ENCODE assay signal across 18 mouse cellular contexts in genomic region chr3:121355569-121355968, GRCm38 (mm10).
DNase-seq lines count a peak whose midpoint lies in the region; ATAC-seq and TF ChIP-seq lines count a peak whose summit lies in the region.
"Had no signal": no experiment of that assay in that cellular context is flagged by ENCODE, and none has a peak within 500 bp of the region (broad histone marks: within the 10 kb centered on the region; RNA-seq: fewer than 3 reads in every experiment).

No protein-coding gene starts in this region.

- WGBS in kidney, adult 2 months: 87% methylated on average over 9 of the region's 9 CpGs
- WGBS in liver, adult 2 months: 83% methylated on average over 9 of the region's 9 CpGs
- whole genome bisulfite sequencing in liver, embryonic 12.5 days (ENCODE audit: insufficient replicate concordance): 80% methylated on average over 9 of the region's 9 CpGs

- no peaks in the 10 kb centered on the region for H3K4me1 ChIP-seq in kidney, adult 2 months (ENCODE audit: control insufficient read depth, insufficient read depth, low read length)
- H3K4me1 ChIP-seq in liver, adult 2 months (ENCODE audit: control insufficient read depth, insufficient read depth, low read length): no peaks in the 10 kb centered on the region
- no peaks in the 10 kb centered on the region; the same call in 1 of the 2 replicates for H3K4me1 ChIP-seq in liver, embryonic 12.5 days
- no peaks in the 10 kb centered on the region for H3K4me1 ChIP-seq in ES-Bruce4 (ENCODE audit: control insufficient read depth, insufficient read depth, low read length)
- H3K4me1 ChIP-seq: forebrain, embryonic 12.5 days had no signal

- no peak overlapping the region for H3K4me3 ChIP-seq in kidney, adult 2 months (ENCODE audit: insufficient read depth, low read depth, low read length)
- no peak overlapping the region for H3K4me3 ChIP-seq in liver, adult 2 months (ENCODE audit: insufficient read depth, low read depth, low read length)
- H3K4me3 ChIP-seq in liver, embryonic 12.5 days: no peak overlapping the region
- H3K4me3 ChIP-seq in ES-Bruce4 (ENCODE audit: low read depth, low read length): peak overlapping the region; percentile 31; the same call in 1 of the 2 replicates
- H3K4me3 ChIP-seq: embryonic facial prominence, embryonic 13.5 days; embryonic facial prominence, embryonic 15.5 days; erythroblast, embryonic 14.5 days; forebrain, embryonic 10.5 days; forebrain, embryonic 12.5 days had no signal

- H3K27me3 ChIP-seq in kidney, adult 2 months (replicated peaks; ENCODE audit: control insufficient read depth, insufficient read depth, low read length): no peaks in the 10 kb centered on the region
- H3K27me3 ChIP-seq in liver, adult 2 months (ENCODE audit: control insufficient read depth, insufficient read depth, low read length): no peaks in the 10 kb centered on the region
- H3K27me3 ChIP-seq in liver, embryonic 12.5 days (replicated peaks): no peaks in the 10 kb centered on the region
- no peaks in the 10 kb centered on the region for H3K27me3 ChIP-seq in ES-Bruce4 (ENCODE audit: control insufficient read depth, insufficient read depth, low read length, poor library complexity, severe bottlenecking)
- H3K27me3 ChIP-seq: embryonic facial prominence, embryonic 13.5 days; embryonic facial prominence, embryonic 15.5 days; forebrain, embryonic 12.5 days; Patski had no signal

- H3K4me2 ChIP-seq in liver, embryonic 12.5 days: no peak overlapping the region
- H3K4me2 ChIP-seq: embryonic facial prominence, embryonic 13.5 days; embryonic facial prominence, embryonic 15.5 days; forebrain, embryonic 12.5 days had no signal

- TF ChIP-seq POLR2A in kidney, adult 2 months (IDR thresholded peaks at IDR 0.05; ENCODE audit: low read depth, low read length): no peak
- TF ChIP-seq POLR2A in liver, adult 2 months (IDR thresholded peaks at IDR 0.05; ENCODE audit: extremely low read depth, insufficient read depth, low read length): no peak
- no peak for TF ChIP-seq POLR2A in ES-Bruce4 (IDR thresholded peaks at IDR 0.05; ENCODE audit: insufficient read depth, low read length)

- no peaks in the 10 kb centered on the region for H3K9me3 ChIP-seq in liver, embryonic 12.5 days (replicated peaks)
- H3K9me3 ChIP-seq in ES-Bruce4 (replicated peaks; ENCODE audit: control insufficient read depth, insufficient read depth, low read length, poor library complexity, severe bottlenecking): no peaks in the 10 kb centered on the region
- H3K9me3 ChIP-seq: embryonic facial prominence, embryonic 13.5 days; embryonic facial prominence, embryonic 15.5 days; forebrain, embryonic 10.5 days; forebrain, embryonic 12.5 days; G1E had no signal

- TF ChIP-seq EP300 in ES-Bruce4 (IDR thresholded peaks at IDR 0.05; ENCODE audit: insufficient read depth, low read depth, low read length): no peak

- DNase-seq in kidney, adult 2 months: no peak
- DNase-seq in kidney, postnatal 4 days: no peak
- peak; percentile 14 for DNase-seq in liver, adult 2 months (ENCODE audit: extremely low read depth, low read depth, low spot score)
- no peak for DNase-seq in frontal cortex, postnatal 14 days (ENCODE audit: low spot score in 2 of 2)
- DNase-seq in adrenal gland, postnatal 36 days: no peak
- DNase-seq: embryo, embryonic 11 days had no signal

- H3K9ac ChIP-seq in liver, adult 2 months (ENCODE audit: low read depth, low read length): no peak overlapping the region
- no peak overlapping the region for H3K9ac ChIP-seq in liver, embryonic 12.5 days
- no peak overlapping the region for H3K9ac ChIP-seq in ES-Bruce4 (ENCODE audit: low read depth, poor library complexity, severe bottlenecking)
- H3K9ac ChIP-seq: embryonic facial prominence, embryonic 13.5 days; embryonic facial prominence, embryonic 15.5 days; forebrain, embryonic 12.5 days had no signal

- peak; percentile 33 for TF ChIP-seq CTCF in kidney, adult 2 months (conservative IDR thresholded peaks at IDR 0.05; ENCODE audit: insufficient read depth, insufficient read length, low read depth, low read length)
- peak; percentile 36 for TF ChIP-seq CTCF in liver, adult 2 months (IDR thresholded peaks at IDR 0.05; ENCODE audit: low read depth, low read length)
- TF ChIP-seq CTCF in ES-Bruce4 (IDR thresholded peaks at IDR 0.05; ENCODE audit: low read depth, low read length): peak; percentile 21

- ATAC-seq in liver, embryonic 12.5 days: no peak
- ATAC-seq: activated CD4-positive, CD25-positive, alpha-beta regulatory T cell, adult 4 months; forebrain, embryonic 14.5 days; forebrain, embryonic 16.5 days; Patski had no signal

- no peaks in the 10 kb centered on the region for H3K79me2 ChIP-seq in liver, adult 2 months (ENCODE audit: control insufficient read depth, insufficient read depth, low read length)

- H3K27ac ChIP-seq in kidney, adult 2 months (ENCODE audit: insufficient read depth, low read depth, low read length): no peak overlapping the region
- H3K27ac ChIP-seq in liver, adult 2 months (replicated peaks; ENCODE audit: insufficient read depth, low read depth, low read length): no peak overlapping the region
- H3K27ac ChIP-seq in liver, embryonic 12.5 days: no peak overlapping the region
- H3K27ac ChIP-seq in ES-Bruce4 (ENCODE audit: insufficient read depth, low read length): no peak overlapping the region
- H3K27ac ChIP-seq: embryonic facial prominence, embryonic 13.5 days; embryonic facial prominence, embryonic 15.5 days; forebrain, embryonic 10.5 days; forebrain, embryonic 12.5 days had no signal

- H3K36me3 ChIP-seq in kidney, adult 2 months (ENCODE audit: control insufficient read depth, insufficient read depth, low read length): no peaks in the 10 kb centered on the region
- no peaks in the 10 kb centered on the region for H3K36me3 ChIP-seq in liver, adult 2 months (ENCODE audit: control insufficient read depth, insufficient read depth, low read length)
- H3K36me3 ChIP-seq in liver, embryonic 12.5 days: no peaks in the 10 kb centered on the region
- no peaks in the 10 kb centered on the region for H3K36me3 ChIP-seq in ES-Bruce4 (ENCODE audit: control insufficient read depth, insufficient read depth, low read length, poor library complexity, severe bottlenecking)
- H3K36me3 ChIP-seq: embryonic facial prominence, embryonic 13.5 days; embryonic facial prominence, embryonic 15.5 days; forebrain, embryonic 10.5 days; forebrain, embryonic 12.5 days had no signal
